Mouse (Mus musculus) cortical plate, adult 2 months (tissue): ENCODE results near the gene Polr2b.

Experiments
- CTCF ChIP-seq: fragments of 200-500 bp; IDR thresholded peaks from 2 replicates; pipeline ENCODE4 v1.5.1; 2011; ENCODE audit warnings: mild to moderate bottlenecking, control low read depth, low read length; ENCODE audit not compliant: insufficient read depth; ENCODE audit errors: extremely low read depth
- POLR2A ChIP-seq: fragments of 200-500 bp; IDR thresholded peaks from 2 replicates; pipeline ENCODE4 v1.6.1; 2011; ENCODE audit warnings: mild to moderate bottlenecking, low read length, control low read depth; ENCODE audit not compliant: insufficient read depth; ENCODE audit errors: extremely low read depth

- TF ChIP-seq POLR2A (no peak), CTCF (no peak)
Observed at GRCm38 (mm10) chr5:77287901-77288300, 22.0 kb upstream of the Polr2b start.
